Mouse (Mus musculus) fibroblast of lung, adult 2 months (primary cell): ENCODE measurements around the gene Babam2.

Experiments
- DNase-seq: peaks from one replicate; pipeline ENCODE4 v3.0.0-alpha.2; 2011; ENCODE audit warnings: low read depth

Babam2 gene

DNA sequence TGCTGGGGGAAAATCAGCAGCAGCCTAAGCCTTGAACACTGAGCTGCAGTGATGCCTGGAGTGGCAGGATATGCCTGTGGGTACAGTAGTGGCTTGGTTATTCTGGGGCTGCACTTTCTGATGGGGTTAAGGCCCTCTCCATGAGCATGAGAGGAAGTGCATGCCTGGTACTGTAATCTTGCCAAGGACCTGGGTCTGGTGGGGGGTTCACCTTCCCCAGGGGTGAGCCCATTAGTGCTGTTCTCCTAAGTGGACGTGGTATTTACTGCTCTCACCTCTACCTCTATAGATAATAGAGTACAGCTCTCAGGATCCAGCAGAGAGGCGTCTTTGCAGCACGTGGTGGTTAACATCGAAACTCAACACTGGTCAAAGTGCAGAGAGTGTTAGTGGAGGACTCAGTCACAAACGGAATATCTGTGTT, 16.4 kb downstream of the Babam2 start:
- no peak for DNase-seq

DNA sequence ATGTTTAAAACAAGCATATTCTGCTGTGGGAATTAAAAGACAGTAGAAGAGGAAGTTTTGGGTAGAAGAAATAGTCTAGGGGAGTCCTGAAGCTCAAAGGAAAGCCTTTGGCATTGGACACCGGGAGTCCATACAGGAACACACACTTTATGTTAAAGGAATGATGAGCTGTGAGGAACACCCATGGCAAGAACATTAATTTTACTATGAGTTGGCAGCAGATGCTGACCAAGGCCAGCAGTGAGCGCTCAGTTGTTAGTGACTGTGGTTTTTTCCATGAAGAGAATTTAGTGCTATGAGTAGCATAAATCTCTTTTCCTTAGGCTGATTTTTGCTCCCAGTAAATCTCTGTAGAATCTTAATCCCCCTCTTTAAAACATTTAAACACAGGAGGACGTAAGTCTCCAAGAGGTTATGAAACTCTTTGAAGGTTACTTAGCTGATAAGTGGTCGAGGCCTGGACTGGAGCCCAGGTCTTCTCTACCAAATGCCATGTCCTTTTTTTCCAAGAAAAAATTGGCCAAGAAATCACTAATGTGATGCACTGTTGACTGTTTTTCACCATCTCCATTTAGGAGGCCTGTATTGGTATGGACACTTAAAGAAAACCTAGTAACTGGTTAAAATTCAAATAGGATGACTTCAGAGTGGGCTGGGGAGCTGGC, 18.1 kb downstream of the Babam2 start:
- no peak for DNase-seq

DNA sequence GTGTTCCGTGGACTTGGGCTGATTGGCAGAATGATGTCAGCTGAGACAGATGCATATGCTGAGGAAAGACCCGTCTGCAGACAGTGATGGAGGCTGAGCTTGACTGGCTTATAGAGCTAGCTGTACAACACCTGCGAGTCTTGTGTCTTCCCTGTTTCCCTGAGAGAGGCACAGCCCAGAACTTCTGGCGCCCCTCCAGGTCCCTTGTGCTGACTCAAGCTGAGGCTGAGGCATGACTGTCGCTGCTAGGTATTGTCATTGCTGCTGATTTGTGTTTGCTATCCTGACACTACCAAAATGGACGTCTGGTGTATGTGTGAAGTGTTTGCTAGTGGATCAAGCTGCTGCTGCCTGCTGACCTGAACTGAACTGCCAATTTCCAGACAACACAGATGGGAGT, 27.0 kb downstream of the Babam2 start:
- DNase-seq = no peak

DNA sequence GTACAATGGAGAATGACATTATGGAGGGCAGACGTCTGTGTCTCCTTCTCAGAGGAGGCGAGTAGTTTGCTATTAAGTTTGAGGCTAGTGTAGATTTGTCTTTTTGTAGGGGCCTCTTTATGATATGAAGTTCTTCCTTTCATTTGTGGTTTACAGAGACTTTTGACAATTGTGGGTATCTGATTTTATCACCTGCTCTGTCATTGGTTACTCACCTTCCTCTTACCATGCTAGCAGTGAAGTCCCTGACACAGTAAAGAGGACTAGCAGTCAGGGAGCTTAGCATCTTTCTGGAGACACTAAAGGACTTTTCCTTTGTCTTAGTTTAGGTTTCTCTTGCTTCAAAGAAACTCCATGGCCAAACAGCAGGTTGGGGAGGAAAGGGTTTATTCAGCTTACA, 28.4 kb downstream of the Babam2 start:
- no peak for DNase-seq

DNA sequence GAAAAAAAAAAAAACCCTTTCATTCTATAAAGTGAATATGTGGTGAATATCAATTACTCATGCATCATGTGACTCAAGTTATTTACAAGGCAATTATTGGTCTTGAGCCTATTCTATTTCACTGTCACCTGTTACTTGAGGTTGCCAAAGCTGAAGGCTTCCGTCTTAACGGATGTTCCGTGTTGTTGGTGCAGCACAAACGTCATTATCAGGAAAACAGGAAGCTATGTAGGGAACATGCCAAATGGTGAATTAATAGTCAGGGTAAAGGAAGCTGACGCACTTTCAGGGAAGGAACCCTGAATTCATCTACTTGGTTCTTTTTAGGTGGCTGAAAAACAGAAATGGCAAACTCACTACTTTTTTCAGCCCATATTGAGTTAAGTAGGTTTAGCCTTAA, 30.0 kb downstream of the Babam2 start:
- DNase-seq = no peak

DNA sequence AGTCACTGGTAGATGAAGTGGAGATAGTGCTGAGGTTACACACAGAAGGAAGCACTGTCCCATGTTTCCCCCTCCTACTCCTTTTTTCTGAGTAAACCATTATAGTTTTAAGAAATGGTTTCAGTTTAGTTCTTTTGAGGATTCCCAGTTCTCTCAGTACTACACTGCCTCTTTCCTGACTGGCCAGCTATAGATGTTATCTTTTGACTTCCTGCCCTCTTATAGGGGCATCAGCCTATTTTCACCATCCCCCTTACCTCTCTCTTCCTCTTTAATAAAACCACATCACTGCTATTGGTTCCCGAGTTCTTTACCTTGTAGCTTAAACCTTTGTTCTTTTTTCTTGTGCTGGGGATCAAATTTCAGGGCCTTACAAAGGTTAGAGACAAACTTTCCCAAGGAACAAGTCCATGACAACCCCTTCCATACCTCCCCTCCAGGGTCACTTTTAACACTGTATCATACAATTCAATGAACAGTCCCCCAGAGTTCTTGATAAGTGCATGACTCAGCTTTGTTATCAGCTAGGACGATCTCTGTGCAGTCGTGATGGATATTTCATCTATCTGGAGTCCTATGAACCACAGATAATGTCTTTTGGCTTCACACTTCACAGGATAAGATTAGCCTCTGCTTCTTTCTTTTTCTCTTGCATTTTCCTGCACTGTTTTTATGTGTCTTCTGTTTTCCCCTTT, 35.3 kb downstream of the Babam2 start:
- no peak for DNase-seq

DNA sequence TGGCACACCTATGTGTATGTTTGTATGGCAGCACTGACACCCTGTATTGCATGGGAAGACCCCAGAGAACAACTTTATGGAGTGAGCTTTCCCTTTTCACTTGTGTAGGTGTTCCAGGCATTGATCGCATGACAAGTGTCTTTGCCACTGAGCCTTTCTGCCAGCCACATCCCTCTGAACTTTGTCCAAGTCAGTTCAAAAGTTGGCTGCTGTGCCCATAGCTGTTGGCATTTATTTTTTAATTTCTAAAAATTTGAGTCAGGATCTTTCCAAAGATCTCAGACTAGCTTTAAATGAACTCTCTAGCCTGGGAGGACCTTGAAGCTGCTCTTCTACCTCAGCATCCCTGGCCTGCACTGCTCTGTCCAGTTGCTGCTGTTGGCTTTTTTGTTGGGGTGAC, 44.4 kb downstream of the Babam2 start:
- no peak for DNase-seq

DNA sequence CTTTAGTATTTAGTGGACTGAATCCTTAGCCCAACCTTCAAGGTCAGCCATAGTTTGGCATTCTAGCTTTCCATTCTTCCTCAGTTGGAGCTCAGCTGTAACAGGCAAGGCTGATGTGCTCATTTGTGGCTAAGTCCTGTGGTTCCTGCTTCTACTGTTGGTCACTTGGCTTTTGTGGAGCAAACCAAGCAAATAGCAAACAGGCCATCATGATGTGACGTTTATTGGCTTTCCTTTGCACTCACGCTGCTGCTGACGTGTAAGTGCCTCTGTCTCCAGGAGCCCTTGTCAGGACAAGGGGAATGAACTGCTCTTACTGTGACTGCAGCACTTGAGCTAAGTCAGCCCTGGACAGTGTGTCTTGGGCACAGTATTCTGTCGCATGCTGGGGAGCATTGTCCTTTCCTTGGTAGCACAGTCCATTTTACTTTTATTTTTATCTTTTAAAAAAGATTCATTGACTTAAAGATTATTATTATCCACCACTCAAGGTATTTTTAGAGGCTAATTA, 45.1 kb downstream of the Babam2 start:
- no peak for DNase-seq

DNA sequence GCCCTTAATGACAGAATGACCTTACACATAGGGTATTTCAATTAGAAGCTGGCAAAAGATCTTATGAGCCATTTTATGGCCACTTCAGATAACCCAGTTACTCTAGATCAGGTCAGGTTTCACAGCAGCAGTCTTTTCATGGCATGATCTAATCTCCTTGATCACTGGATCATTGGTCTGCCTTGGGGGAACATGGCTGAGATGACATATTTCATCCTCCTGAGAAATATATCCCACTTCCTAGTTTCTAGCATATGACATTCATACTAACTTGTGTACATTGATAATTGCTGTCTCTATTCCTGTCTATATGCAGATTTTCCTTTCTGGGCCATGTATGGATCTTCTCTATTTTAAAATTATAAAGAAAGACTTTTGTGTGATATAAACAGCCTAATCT, 51.9 kb downstream of the Babam2 start:
- no peak for DNase-seq

DNA sequence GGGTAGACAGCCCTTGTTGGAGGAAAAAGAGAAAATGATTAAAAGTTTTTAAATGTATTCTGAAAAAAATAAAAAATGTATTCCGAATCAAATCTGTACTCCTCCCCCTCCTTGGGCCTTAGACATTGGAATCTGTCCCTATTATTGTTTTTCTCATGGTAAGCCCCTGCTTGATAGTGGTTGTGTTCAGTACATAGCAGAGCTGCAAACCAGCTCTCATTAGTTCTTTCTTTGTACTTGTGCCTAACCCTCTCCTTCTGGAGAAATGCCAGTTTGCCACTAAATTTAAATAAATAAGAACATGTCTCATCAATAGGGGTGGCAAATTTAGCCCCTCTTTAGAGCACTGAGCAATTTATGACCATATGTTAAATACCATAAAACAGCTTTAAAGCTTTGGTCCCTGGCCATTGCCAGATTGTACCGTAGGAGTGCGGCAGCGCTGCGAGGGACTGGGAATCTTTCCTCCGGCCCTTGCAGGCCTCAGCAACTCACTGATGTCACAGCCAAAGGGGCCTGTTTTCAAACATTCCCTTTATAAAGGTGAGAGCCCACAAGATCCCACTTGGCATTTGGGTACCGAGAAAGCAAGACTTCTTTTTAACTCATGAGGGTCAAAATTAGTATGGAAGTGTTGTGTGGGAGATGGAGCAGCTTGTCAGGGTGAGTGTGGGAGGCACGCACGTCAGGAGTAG, 52.9 kb downstream of the Babam2 start:
- no peak for DNase-seq

DNA sequence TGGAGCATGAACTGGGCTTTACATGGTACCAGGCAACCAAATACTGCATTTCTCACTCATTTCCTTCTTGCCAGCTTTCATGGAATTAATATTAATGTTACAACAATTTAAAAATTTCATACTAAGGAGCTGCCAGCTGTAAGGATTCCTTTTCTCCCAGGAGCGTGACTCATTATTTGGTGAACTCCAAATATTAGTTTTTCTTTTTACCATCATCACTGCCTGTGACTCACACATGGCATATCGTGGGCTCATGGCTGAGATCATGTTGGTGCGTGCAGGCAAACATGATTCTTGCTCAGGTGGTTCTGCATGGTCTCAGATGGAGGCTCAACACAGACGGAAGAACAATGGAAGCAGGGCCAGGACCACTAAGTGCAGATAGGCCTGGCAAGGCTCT, 53.5 kb downstream of the Babam2 start:
- peak; percentile 52 for DNase-seq

DNA sequence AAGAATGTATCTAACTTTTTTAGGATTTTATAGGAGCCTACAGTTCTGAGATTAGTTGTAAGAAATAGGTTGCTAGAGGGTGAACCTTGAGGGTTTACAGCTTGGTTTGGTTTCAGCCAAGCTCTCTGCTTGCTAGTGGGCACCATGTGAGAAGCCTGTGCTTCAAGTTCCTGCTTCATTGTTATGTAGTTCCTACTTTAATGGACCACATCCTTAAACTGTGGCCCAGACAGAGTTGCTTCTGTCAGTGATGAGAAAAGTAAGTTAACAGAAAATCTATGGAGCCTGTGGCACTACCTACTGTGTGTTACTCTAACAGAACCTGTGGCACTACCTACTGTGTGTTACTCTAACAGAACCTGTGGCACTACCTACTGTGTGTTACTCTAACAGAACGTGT, 57.1 kb downstream of the Babam2 start:
- no peak for DNase-seq

DNA sequence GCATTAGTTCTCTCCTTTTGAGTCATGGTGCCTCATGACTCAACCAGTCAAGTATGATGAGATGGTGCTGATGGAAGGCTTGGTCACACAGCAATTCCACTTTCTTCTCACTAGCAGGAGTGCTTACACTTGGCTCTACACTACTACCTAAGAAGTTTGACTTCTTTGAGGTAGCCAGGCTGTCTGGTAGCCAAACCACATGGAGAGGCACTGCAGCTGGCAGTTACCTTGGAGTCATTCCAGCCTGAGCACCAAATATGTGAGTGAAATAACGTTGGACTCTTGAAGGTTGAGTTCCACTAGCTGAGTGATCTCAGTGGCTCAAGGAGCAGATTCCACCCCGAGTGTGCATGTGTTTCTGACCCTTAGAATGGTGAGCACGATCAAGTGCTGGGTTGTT, 57.8 kb downstream of the Babam2 start:
- DNase-seq = peak; percentile 86

DNA sequence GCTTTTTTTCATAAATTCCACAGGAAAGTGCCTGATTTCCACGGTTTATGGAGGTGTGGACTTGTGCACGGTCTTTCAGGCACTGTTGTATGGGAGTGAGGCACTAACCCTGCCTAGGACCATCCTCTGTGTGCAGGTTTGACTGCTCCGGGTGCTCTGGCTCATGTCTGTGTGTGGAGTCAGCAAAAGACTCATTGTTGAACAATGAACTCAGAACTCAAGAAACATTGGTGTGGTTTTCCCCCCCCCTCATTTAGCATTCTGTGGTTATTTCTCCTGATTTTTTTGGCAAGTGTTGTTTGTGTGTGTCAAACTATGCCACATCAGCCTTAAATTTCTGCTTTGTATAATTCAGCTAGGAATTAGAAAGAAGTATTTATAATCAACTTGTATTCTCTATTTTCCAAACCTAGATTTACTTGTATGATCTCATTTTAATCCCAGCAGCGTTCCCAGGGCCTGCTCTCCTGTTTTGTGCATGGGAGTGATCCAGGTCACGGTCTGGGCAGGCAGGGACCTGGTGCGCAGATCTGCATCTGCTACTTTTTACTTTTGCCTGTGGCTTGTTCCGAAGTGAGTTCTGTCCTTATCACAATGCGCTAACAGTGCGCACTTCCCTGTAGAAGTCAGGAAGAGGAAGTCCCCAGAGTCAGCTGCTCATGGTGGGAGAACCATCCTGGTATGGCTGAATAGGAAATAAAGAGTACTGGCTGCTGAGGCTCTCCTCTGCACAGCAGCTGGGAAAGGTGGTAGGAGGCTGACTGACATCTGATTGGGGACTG, 61.0 kb downstream of the Babam2 start:
- peak; percentile 92 for DNase-seq

DNA sequence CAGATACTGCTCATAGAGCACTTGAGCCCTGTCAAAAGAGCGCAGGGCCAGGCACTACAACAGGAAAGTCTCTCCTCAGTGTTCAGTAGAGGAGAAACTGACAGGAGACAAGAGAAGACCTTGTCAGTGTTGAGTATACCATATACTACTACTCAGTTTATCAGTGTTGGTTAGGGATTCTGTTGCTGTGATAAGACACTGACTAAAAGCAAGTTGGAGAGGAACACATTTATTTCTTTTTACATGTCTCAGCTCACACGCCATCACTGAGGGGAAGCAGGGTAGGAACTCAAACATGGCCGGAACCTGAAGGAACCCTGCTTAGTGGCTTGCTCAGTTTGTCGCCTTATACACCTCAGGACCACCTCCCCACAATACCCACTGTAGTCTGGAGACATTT, 64.4 kb downstream of the Babam2 start:
- DNase-seq = no peak

DNA sequence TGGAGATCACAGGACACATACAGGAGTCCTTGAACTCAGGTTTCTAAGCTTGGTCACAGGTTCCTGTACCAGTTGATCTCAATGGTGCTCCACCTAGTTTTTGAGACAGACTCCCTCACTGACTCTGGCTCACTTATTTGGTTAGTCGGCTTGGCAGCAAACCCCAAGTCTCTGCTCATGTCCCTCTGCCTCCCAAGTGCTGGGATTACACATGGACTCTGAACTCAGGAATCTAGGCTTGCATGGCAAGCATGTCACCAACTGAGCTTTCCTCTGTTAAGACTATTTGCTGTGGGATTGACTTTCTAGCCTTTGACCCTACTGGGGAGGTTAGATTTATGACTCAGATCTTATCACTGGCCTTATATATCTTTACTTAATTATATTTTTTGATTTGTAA, 65.3 kb downstream of the Babam2 start:
- DNase-seq = no peak

DNA sequence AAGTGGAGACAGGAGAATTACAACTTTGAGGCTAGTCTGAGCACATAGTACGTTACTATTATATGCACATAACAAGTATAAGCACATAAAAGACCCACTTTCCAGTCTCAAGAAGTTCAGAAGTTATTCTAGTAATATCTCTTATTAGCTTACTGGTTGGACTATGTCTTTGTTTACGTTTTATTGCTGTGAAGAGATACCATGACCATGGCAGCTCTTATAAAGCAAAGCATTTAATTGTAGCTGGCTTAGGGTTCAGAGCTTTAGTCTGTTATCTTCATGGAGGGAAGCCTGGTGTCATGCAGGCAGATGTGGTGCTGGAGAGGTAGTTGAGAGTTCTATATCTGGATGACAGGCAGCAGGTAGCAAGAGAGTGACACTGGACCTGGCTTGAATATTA, 68.3 kb downstream of the Babam2 start:
- no peak for DNase-seq

DNA sequence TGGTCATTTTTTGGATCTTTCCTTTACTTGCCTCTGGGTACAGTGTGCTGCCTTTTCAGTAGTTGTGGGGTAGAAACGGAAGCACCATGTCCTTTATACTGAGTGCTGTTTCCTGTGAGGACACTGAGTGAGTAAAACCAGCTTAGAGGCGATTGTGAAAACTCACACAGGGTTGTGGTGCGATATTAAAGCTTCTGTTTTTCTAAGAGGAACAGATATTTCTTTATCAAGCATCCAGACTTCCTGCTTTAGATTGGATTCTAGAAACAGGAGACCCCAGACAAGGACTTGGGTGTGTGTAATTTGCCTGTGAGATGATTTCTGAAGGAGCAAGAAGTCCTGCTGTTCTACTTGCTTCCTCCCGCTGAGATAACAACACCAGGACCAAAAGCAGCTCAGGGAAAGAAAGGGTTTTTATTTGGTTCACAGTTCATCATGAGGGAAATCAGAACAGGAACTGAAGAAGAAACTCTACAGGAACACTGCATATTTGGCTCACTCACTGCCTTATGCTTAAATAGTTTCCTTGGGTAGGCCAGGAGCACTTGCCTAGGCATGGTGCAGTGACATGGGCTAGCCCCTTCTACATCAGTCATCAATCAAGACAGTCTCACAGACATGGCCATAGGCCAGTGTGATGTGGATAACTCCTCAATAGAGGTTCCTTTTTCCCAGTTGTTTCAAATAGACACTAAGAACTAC, 69.5 kb downstream of the Babam2 start:
- no peak for DNase-seq

DNA sequence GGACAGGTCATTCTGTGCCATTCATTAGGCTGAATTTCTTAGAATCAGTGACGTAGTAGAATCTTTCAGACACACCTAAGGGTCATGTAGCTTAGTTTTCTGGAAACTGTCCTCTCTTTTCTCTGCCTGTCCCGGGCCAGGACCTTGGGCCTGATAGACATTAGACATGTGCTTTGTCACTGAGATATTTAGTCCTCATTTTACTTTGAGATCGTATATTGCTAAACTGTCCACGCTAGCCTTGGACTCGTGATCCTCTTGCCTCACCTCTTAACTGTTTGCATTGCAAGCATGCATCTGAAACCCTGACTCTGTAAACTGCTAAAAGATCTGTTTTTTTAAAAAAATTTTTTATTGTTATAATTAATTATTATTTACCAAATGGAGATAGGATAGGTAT, 74.0 kb downstream of the Babam2 start:
- DNase-seq = no peak

DNA sequence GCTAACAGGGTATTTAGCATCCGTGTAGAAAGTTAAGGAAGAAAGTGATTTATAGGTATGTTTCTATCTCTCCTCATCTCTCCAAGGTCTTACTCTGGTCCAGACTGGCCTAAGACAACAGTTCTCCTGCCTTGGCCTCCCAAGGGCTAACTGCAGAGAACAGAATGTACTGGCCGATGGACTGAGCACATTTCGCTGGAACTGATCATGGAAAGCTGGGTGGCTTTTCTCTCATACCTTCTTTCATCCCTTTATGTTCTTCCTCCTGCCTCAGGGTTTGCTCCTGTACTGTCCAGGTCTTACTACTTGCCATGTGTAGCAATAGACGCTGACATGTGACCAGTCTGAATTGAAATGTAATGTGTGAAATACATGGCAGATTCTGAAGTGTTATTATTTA, 74.4 kb downstream of the Babam2 start:
- DNase-seq = no peak

DNA sequence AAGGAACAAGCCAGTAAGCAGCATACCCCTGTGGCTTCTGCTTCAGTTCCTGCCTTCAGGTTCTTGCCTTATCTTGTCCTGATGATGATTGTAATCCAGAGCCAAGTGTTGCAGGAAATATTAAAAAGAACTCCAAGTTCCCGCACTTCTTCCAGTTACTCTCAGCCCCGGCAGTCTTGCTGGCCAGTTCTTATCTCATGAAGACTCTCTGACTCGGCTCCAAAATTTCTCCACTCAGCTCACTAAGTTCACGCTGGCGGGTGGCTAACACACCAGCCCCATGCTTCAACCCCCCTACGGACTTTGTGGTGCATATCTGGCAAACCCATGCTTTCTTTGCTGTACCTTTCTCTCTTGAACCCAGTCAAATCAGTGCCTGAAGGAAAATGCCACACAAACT, 77.5 kb downstream of the Babam2 start:
- no peak for DNase-seq

DNA sequence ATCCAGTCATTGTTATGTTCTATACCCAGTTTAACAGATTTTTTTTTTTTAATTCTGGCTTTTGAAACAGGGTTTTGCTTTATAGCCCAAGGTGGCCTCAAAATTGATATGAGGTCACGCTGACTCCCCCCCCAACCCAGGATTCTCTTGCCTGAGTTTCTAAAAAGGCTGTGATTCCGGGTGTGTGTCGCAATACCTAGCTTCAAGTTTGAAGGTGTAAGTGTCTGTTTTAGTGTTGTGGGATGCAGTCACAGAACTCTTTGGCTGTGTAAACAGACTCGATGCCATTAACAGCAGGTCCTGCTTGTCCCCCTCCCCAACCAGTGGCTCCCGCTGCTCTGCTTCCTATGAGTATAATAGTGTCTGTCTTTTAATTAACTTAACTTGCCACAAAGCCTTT, 84.1 kb downstream of the Babam2 start:
- DNase-seq = no peak
